Mouse (Mus musculus) embryo, embryonic 9.5 days (tissue): ENCODE measurements around the gene Camta2.

Experiments
- DNase-seq: peaks from one replicate; pipeline ENCODE4 v3.0.0-alpha.2; 2017; ENCODE audit errors: extremely low spot score

Gene Camta2

GRCm38 (mm10) chr11:70664741-70665140 lies 23.2 kb downstream of the Camta2 start:
- no peak for DNase-seq

- no peak for DNase-seq
Observed at GRCm38 (mm10) chr11:70663957-70664356, 23.9 kb downstream of the Camta2 start.

GRCm38 (mm10) chr11:70663101-70663500 lies 24.8 kb downstream of the Camta2 start:
- DNase-seq, result no peak

GRCm38 (mm10) chr11:70660571-70660970 lies 27.3 kb downstream of the Camta2 start:
- no peak for DNase-seq

GRCm38 (mm10) chr11:70658942-70659341 lies 29.0 kb downstream of the Camta2 start:
- no peak for DNase-seq

GRCm38 (mm10) chr11:70658521-70658920 lies 29.4 kb downstream of the Camta2 start:
- no peak for DNase-seq

GRCm38 (mm10) chr11:70657991-70658390 lies 29.9 kb downstream of the Camta2 start:
- no peak for DNase-seq

- no peak for DNase-seq
Observed at GRCm38 (mm10) chr11:70657573-70657972, 30.3 kb downstream of the Camta2 start.

- peak; percentile 81 for DNase-seq
Observed at GRCm38 (mm10) chr11:70656964-70657363, 30.9 kb downstream of the Camta2 start, which contains the start of gene Eno3. Eno3 (plus strand) TSS chr11:70657202.

- peak; percentile 83 for DNase-seq
Observed at GRCm38 (mm10) chr11:70656456-70656927, 31.4 kb downstream of the Camta2 start.

GRCm38 (mm10) chr11:70655571-70656455 lies 32.1 kb downstream of the Camta2 start:
- peak; percentile 82 for DNase-seq

- peak; percentile 85 for DNase-seq
Observed at GRCm38 (mm10) chr11:70654923-70655570, 32.9 kb downstream of the Camta2 start.

- peak; percentile 85 for DNase-seq
Observed at GRCm38 (mm10) chr11:70654198-70654922, 33.5 kb downstream of the Camta2 start, which contains the start of gene Pfn1. Pfn1 (minus strand) TSS chr11:70654644.

GRCm38 (mm10) chr11:70653345-70654197 lies 34.3 kb downstream of the Camta2 start:
- DNase-seq, result peak; percentile 88

- no peak for DNase-seq
Observed at GRCm38 (mm10) chr11:70652884-70653344, 35.0 kb downstream of the Camta2 start.

- no peak for DNase-seq
Observed at GRCm38 (mm10) chr11:70652029-70652883, 35.6 kb downstream of the Camta2 start.

GRCm38 (mm10) chr11:70651391-70651790 lies 36.5 kb downstream of the Camta2 start:
- DNase-seq, result no peak

- DNase-seq, result no peak
Observed at GRCm38 (mm10) chr11:70650322-70651175, 37.4 kb downstream of the Camta2 start.

- DNase-seq, result no peak
Observed at GRCm38 (mm10) chr11:70649185-70649734, 38.6 kb downstream of the Camta2 start.
